Mouse (Mus musculus) testis, postnatal 14 days (tissue): ENCODE results near the gene Ephb2.
A peak's percentile ranks its signal among the peaks of the same experiment; 100 is the strongest.

ENCODE experiments used
- DNase-seq: peaks from one replicate; pipeline ENCODE4 v3.0.0; 2021; ENCODE audit warnings: low spot score

Gene Ephb2

DNA sequence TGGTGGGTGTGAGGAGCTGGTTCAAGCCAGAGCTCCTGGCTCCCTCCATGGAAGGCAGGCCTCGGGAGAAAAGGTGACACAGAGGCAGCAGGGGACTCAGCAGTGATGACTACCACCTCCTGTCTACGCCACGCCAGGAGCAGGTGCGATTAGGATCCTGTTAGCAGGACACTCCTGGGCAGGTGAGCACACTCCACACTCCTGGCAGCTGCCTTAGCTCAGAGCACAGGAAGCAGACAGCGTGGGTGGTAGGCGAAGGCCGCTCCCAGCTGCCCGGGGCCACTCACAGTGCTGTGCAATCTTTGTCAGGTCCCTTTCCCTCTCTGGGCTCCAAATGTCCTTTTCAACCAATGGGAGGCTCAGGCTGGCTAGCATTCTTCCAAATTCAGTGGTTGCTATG lies 34.3 kb downstream of the Ephb2 start:
- no peak for DNase-seq

DNA sequence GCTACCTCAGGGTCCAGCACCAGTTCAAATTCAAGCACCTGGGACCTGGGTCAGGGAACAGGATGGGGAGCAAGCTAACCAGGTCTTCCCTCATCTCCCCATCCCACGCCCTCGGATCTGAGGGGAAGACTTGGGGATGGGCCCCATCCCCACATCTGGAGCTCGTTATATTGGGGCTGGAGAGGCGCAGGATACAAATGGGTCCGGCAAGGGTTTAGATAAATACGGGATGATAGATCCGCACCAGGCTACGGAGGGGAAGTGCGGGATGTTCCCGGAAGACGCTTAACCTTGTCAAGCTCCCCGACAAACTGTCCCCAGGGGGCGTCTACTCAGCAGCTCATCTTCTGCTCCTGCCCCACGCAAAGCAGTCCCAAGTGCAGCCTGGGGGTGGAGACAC lies 35.4 kb downstream of the Ephb2 start:
- no peak for DNase-seq

DNA sequence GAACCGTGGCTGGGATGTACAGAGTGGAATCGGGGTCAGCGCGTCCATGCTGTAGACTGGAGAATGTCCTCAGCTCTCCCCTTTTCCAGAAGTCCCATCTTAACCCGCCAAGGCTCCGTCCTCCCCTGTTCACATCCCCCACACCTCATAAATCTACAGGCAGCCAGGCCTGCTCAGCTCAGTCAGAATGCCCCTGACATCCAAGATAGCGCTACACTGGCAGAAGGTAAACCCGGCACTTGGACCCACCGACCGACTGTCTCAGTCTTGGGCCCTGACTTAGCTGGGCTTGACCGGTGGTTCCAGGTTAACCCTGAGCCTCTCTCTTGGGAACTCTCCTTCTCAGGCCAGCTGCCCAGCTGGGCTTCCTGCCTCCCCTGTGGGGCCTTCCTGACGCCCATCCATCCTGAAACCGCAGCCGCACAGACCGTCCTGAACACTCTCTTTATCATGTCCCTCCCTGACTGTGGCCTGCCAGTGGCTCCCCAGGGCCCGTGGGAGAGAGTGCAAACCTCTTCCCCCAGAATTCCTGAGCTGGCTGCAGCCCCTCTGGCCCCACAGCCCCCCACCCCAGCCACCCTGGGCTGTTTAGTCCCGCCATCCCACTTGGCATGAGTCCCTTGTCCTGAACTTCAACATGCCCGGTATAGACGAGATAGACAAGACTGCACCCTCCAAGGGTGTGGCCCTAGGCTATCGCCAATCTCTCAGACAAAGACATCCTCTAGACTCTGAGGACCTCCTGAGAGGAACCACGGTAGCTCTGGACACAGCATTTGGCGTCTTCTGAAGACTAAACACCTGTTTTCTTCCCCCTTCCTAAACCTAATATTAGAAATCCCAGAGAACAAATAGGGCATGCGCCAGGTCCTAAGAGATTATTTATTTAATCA lies 37.9 kb downstream of the Ephb2 start:
- no peak for DNase-seq

DNA sequence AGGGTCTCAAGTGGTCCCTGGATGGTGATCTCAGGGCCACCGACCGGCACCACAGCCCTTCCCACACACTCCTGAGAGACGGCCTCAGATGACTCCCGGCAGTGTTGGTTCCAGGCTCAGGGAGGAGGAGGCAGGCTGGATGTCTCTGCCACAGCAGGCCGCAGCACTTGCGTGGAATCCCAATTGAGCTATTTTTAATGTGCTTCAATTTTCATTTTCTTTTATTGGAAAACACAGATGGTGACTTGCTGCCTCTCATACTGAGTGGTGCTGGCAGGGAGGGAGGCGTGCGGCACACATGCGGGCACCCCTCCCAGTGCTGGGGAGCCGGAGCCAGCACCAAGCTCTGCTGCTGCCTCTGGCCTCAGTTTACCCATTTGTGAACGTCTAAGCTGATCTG lies 42.5 kb downstream of the Ephb2 start:
- DNase-seq, result no peak

DNA sequence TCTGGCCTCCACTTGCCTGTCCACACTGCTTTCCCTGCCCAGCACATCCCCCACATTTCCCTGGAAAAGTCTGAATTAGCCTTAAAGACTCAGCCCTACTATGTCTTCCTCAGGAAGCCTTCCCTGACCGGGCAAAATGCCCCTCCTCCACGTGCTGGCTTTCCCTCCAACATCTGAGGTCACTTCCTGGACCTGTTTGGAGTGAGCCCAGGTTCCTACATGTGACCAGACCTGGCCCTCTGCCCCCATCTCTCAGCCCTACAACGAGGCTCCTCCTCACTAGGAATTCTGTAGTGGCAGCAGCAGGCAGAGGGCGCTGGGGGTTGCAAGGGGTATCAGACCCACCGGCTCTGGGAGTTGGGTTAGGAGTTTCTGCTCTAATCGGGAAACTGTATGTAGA lies 46.0 kb downstream of the Ephb2 start:
- DNase-seq, result no peak

DNA sequence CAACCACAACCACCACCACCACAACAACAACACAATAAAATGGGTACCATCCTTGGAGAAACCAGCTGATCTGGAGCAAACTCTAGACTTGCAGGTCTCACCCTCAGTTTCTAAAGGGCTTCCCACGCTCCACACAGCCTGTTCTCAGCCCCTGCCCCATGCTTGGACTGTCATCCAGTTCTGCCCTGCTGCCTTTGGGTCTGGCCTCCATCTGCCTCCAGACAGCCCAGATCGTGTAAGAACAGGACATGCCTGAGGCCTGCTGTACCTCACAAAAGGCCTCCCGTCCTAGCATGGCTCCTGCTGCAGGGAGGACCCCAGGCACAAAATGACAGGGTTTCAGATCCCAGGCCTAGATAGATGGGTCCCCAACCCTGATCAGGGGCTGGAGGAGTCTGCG lies 48.4 kb downstream of the Ephb2 start:
- no peak for DNase-seq

DNA sequence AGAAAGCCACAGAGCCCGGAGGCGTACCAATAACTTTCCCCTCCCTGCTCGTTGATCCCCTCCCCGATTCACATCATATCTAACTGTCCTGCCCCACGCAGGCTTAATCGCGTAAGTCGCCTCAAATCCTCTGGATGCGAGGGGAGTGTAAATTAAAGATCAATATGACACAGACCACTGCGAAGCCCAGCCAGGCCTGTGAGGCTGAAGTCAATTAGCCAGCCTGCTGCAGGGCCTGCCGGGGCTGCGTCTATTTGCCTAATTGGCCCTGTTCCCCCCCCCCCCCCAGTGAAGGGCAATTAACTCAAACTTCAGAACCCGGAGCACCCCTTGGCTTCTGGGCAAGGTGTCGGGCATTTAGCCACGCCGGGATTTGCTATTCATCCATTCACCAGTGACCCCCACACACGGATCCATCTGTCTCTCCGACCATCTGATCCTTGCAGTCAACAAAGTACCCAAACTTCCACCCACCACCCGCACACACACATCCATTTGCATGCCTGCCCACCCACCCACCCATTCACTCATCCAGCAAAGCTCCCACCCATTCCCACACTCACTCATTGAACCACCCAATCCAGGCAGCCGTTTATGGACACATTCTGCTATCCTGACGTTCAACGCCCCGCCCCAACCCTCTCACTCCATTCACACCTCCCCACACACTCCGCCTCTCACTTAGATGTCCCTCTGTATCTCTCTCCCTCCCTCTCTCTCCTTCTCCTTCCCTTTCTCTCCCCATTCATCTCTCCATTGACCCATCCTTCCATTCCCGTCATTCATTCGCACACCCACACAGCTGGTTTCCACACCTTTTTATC lies 49.1 kb downstream of the Ephb2 start:
- DNase-seq, result no peak

DNA sequence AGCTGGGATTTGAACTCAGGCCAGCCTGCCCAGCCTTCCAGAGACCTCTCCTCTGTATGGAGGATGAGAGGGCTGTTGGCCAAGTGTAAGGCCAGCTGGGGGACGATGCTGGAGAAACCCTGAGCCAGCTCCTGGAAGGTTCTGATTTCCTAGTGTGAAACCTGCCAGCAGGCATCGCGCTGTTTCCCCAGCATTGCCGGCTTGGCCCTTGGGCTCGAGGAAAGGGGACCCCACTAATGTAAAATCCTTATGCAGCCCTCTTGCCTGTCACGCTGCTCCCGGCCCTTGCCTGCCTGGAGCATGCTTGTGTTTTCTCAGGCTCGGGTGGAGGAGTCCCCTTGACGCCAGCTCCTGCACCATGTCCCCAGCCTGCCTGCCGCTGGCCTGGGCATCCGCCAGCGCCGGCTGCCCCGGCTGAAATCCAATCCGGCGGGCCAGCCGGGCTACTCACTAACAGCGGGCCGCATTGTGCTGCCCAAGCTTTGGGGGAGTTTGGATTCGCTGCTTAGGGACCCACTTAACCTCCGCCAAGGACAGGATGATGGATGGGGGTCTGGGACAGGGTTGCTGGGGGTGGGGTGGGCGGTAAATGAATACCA lies 52.1 kb downstream of the Ephb2 start:
- DNase-seq, result no peak

DNA sequence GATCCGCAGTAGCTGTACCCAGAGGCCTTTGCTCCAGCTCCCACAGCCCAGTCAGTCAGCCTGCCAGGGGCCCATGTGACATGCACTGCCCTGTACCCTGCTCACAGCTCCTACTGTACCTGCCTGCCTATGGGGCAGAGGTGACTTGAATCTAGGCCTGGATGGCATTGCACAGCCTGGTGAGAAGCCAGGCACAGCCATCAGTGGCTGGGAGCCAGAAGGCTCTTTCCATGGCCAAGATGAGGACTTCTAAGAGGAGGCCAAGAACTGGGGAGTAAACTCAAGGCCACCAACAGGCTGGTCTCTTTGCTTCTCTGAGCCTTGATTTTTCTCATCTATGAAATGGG lies 53.2 kb downstream of the Ephb2 start:
- DNase-seq, result no peak

DNA sequence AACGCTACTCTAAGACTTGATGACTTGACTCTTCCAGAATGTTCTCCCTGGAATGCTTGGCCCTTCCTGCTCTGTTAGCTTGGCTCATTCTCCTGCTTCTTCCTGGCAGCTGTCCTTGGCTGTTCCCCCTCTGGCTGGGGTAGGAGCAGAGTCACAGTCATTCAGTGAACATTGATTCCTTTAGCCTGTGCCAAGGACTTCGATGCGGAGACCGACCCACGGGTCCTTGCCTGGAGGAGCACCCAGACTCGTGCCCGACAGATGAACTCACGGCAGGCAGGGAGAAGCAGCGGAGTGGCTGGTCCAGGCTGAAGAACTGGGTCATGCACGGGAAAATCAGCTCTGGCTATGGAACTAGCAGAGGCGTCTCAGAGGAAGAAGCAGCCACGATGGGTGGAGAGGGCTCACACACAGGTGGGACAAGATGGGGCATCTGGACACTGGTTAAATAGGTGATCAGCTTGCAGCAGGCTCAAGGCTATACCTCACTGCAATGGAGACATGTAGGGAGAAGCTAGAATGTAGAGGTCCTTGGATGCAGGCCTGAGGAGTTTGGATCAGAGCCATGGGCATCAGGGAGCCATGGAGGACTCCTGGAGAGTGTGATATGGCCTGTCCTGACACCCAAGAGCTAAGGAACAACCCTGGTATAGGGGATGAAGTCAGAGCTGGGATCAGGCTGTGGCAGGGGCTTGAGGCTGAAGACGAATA lies 53.8 kb downstream of the Ephb2 start:
- peak; percentile 60 for DNase-seq

DNA sequence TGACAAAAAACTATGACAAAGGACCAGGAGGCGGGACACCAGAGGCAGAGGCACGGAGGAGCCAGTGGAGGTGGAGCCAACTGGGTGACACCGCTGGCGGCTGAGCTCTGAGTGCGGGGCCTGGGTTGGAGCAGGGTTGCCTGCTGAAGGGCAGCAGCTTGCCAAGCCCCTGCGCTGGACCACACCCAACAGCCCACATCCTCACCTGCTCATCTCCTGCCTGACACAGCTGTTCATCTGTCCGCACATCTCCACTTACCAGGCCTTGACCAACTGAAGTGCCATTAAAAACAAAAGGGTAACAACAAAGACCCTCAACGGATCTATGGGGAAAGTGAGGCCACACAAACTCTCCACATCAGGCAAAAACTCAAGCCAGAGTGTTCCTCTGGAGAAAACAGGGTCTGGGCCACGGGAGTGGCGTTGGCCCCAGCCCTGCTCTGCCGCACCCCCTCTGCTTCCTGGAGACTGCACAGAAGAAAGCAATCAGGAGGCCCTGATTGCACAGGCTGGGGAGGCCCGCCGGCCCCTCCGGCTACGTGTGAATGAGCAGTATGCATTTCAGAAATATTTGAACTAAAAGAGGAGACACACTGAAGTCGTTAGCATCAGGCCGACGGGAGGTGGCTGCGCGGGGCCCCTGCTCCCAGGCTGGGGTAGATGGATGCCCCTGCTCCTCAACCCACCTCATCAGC lies 55.4 kb downstream of the Ephb2 start:
- no peak for DNase-seq

DNA sequence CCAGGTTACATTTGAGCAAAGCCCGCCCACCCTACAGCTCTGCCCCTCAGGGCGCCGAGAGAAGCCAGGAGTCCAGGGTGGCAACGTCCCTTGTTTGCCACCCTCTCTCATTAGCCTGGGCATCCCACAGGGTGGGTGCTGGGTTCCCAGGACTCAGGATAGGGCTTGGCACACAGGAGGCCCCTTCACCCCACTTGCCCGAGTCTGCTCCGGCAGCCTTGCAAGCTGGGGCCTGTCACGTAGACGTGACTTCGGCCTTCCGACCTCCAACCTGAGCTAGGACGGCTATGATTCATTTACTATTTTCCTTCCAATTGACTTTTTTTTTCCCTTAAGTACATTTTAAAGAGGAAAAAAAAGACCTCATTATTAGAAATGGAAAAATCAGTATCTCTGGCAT lies 56.6 kb downstream of the Ephb2 start:
- DNase-seq, result no peak

DNA sequence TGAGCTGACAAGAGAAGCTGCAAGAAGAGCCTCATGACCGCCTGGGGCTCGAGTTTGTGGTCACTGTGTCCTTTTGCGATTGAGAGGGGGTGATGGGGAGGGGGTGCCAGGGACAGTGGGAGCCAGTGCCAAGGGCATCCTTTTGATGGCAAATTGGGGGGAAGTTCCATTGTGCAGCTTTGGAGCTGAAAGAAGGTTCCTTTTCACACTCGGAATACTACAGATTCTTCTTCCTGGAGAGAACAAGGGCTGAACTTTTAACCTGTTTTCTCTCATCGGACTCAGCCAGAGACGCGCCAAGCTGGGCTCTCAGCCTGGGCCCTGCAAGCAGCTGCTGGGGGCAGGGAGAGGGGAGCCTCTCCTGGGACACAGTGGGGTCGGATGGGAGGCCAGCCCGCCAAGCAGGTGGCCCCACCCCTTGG lies 59.3 kb downstream of the Ephb2 start:
- DNase-seq, result no peak

DNA sequence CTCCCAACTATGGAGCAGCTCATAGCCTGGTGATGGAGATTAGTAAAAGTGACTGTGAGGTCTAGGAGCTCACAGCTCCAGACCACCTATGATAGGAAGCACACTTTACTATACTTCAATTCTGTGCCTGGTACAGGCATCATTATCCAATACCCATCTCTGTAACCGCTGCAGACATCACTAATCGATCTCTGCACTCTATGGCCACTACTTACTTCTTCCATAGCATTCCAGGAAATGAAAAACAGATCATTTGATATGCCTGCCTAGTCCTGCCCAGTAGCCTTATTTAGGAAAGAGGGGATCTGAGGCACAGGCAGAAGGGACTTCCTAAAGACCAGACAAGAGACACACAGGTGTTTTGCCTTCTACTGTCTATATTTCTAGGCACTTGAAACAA lies 59.9 kb downstream of the Ephb2 start:
- no peak for DNase-seq

DNA sequence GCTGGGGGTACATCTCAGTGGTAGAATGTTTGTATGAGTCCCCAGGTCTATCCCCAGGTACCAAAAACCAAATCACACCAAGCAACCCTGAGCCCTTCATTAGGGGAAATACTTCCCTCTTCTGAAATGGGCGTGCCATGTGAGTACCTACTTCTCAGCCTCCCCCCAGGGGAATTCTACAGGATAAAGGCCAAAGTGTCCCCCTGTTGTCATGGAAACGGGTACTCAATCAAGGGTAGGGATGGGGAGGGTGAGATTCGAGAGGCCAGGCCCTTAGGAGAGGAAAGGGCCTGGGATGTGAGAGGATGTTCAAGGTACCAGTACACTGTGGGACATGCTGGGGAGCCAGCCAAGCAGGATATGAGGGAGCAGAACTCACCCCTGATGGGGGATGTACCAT lies 61.6 kb downstream of the Ephb2 start:
- no peak for DNase-seq

DNA sequence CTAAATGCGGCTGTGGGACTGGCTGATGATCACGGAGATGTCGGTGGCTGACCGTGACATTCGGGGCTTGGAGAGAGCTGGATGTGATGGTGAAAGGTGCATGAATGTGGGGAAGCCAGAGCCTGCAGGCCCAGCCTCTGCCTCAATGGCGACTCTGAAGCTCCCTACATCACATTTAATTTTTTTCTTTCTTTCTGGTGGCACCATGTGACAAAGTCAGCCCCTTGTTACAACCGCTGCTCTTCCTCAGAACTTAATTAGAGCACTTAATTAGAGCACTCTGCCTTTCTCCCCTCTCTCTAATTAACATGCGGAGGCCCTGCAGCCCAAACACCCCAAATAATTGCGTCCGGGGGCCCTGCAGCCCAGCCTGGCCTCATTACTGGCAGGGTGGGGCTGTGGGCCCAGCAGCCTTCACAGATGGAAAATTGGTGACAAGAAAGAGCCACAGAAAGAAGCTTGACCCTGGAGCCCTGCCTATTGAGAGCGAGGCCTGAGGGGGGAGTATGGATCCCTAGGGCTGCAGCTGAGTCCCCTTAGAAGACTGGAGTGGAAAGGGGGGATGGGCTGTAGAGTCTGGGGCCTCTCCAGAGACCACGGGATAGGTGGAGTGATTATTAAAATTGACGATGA lies 62.7 kb downstream of the Ephb2 start:
- DNase-seq, result no peak

DNA sequence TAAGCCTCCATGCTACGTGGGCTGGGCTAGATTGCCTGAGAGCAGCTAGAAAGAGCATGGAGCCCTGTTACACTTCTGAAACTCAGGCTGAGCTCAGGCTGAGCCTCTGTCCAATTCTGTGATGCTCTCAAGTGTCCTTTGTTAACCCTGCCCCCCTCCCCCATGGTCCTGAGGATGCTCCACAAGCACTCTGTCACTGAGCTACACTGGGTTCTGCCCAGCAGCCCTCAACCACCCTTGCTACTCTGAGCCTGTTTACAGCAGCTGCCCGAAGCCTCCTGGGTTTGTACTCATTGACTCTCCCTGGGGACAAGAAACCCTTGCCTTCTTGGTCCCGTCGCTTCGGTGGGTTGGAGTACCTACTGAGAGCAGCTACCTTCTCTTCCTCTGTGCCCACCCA lies 63.5 kb downstream of the Ephb2 start:
- no peak for DNase-seq

DNA sequence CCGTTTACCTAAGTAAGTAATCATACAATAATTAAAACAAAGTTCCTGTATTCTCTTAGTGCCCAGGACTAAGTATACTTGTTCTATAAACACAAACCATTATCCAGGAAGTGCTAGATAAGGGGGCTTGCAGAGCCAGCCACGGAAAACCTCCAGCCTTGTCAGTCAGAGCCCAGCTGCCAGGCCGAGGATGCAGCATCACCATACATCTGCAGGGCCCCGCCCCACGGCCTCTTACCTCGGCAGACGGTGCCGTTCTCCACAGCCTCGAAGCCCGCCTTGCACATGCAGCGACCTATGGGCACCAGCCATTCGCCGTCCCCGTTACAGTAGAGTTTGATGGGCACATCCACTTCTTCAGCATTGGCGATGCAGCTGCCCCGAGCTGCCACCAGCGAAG lies 65.1 kb downstream of the Ephb2 start:
- no peak for DNase-seq

DNA sequence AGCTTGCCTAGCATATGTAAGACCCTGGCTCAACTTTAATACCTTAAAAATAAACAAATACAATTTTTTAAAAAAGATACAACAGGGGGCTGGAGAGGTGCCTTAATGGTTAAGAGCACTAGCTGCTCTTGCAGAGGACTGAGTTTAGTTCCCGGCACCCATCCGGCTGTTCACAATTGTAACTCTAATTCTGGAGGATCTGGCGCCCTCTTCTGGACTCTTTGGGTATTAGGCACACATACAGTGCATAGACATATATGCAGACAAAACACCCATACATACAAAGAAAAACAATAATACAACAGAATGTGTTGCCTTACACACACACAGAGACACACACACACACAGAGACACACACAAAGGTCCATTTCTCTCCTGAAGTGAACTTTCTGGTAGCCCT lies 67.3 kb downstream of the Ephb2 start:
- DNase-seq, result no peak

DNA sequence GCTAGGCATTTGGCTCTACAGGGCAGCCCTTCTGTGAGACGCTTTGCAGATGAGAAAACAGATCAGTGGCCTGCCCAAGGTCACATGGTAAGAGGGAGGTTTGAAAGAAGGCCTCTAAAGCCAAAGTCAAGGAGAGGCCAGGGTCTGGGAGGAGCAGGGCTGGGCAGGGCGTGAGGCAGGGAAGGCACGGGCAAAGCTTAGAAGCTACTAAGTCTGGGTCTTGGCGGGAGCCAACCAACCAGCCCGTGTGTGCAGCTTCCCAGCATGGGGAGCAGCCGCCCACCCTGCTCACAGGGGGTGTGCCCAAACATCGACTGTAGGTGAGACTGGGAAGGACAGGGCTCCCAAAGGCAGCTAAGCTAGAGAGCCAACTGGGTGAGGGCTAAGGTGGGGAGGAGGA lies 70.7 kb downstream of the Ephb2 start:
- DNase-seq, result no peak

DNA sequence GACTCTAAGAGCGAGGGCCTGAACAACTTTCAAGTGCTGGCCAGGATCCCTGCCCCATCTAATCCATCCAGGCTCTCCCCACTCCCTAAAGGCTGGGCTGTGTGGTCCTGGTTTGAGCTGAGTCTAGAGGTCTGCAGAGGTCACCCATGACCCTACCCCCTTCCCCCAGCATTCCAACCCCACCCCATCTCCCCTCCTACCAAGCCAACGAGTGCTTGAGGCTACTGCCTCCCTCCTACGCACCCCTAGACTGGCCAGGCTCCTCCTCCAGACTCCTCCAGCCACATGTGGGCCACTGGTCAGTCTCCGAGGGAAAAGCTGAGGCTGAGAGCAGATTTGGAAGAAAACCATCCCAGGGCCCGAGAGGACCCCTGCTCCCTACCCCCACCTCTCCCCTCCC lies 72.4 kb downstream of the Ephb2 start:
- no peak for DNase-seq
